Mouse (Mus musculus): ENCODE measurements around the gene Gapdhs.
"Not testable (repeated sequence)": the region's sequence is repeated elsewhere in the genome, so short reads cannot be mapped to it uniquely, and the experiment has no call there.

The Gapdhs gene

GRCm38 (mm10) chr7:30743617-30744016, at the start of gene Gapdhs:
Gene Gapdhs (minus strand): TSS chr7:30743681.
- DNase-seq, result not testable (repeated sequence)

DNA sequence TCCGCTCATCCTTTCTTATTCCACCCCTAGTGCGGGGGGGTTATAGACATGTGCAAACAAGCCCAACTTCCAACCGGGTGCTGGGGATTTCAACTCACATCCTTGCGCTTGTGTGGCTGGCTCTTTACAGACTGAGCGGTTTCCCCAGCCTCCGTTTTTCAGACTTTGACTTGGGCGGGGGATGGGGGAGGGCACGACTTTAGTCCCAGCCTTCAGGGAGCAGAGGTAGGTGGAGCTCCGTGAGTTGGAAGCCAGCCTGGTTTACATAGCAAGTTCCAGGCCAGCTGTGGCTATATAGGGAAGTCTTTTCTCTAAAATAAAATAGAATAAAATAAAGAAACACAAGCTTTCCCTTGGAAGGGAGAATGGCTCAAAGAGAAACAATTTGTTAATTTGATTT, 48.4 kb upstream of the Gapdhs start:
- no peak for DNase-seq

DNA sequence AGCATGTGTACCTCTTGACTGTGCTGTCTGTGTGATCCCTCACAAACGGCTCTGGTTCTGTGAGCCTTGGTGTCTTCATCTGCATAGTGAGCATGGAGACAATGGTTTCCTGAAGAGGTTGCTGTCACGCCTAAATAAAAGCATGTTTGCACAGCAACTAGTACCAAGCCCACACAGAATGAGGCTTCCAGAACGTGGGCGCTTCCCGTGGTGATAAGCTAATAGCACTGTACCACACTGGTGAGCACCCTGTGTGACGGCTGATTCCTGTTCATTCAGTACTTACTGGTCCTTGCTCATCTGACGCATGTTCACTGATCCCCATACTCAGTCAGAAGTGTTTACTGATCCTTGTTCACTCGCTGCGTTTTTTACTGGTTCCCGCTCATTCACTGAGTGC, 46.7 kb upstream of the Gapdhs start:
- DNase-seq, result no peak

DNA sequence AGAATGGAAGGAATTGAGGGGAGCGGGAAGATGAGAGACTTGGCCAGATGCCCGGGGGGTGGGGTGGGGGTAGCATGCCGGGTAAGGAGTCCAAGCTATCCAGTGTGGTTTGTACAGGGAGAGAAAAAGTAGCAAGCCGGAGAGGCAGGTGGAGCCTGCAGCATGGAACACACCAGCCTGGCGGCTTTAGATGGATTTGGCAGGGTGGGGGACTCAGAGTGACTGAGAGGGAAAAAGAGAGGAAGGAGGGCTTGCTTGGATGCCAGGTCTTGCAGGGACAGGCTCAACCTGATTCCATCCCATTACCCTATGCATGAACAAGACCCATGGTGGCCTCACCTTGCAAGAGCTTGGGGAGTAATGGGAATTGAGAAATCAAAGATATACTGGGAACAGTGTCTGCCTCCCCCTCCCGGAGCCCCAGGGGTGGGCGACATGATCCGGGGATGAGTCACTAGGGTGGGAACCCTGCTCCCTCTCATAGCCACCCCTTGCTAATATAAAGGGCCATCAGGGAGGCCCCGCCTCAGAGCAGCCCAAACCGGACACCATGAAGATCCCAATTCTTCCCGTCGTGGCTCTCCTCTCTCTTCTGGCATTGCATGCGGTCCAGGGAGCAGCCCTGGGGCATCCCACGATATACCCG, 44.0 kb upstream of the Gapdhs start, which contains the start of gene Krtdap:
Krtdap (plus strand) TSS at position 520 of the 646 bp plus-strand sequence.
- DNase-seq, result no peak

DNA sequence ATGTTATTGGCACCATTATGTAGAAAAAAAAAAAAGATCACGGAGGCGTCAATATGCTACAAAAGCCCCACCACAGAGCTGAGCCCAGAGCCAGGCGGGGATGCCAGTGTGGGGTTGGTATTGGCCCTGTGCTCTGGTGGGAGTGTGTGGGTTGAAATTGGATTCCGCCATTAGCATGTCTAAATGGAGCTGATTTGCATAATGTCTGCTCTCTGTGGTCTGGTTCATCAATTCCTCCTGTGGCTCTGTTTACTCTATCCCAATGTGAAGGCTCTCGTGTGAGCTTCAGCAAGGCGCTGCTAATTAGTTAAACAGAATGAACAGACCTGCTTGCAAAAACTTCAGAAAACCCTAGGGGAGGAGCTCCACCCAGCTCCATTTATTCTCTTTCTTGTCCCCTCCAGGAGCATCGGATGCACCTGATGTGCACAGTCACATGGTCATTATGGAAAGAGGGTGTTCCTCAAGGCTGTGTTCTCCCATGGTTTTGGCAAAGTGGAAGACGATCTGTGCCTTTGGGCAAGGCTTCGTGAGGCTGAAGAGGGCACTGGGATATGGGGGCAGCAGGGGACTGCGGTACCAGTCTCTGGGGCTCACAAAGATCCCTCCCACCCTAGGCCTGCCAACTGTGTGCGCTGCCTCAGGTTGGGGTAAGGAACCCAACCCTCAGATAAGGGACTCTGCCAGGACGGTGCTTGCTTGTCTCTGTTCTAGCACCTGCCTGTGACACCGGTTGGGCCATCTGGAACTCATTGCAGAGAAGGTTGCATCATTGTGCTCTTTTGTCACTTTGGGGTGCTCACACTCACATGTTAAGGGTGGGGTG, 42.5 kb upstream of the Gapdhs start:
- no peak for DNase-seq

DNA sequence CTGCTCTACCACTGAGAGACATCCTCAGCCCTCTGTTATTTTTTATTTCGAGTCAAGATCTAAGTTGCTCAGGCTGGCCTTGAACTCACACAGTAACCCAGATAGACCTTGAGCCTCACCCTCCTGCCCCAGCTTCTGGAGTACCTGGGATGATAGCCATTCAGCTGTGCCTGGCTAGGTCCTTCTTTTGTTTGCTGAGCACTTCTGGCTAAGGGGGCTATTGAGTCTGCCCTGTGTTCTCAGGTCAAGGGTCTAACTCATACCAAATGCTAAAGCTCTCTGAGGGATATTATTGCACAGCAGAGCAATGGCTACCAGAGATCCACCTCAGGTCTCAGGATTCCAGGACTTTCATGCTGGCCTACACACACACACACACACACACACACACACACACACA, 41.7 kb upstream of the Gapdhs start:
- no peak for DNase-seq

- DNase-seq, result no peak
Observed at GRCm38 (mm10) chr7:30782658-30783057, 39.2 kb upstream of the Gapdhs start.

DNA sequence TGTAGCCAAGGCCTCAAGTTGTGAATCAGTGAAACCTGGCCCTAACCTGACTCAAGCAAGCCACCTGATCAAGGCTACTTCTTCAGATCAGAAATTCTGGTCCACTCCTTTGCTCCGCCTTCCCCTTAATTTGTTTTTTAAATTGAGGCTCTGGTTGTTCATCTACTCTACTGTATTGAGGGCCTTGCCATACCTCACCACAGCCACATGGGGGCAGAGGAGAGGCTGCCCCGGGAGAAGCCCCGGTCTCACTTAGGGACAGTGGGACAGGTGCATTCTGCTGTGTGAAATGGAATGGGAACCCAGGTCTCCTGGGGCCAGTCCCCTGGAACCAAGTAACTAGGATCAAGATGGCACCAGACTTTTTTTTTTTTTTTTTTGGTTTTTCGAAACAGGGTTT, 38.3 kb upstream of the Gapdhs start:
- DNase-seq, result no peak

- no peak for DNase-seq
Observed at GRCm38 (mm10) chr7:30777911-30778310, 34.4 kb upstream of the Gapdhs start.

DNA sequence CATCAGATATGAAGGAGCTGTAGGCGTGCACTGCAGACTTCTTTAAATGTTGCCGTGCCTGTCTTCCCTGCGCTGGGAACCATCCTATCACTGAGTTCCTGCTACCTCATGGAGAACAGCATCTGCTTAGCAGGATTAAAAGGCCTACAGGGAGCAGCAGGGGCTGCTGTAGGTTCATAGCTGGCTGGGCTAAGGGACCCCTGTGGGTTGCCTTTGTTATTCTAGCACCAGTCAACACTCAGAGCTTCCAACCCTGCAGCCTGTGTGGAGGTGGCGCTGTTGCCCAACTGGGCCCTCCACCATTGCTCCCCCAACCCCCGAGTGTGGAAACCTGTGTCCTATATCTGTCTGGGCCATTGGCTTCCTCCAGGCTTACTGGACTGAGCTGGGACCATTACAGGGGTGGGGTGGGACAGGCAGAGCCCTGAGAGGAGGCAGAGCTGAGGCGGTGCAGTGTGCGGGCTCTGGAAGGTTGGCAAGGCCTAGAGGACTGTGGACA, 33.6 kb upstream of the Gapdhs start:
- no peak for DNase-seq

- no peak for DNase-seq
Observed at GRCm38 (mm10) chr7:30776104-30776503, 32.6 kb upstream of the Gapdhs start.

DNA sequence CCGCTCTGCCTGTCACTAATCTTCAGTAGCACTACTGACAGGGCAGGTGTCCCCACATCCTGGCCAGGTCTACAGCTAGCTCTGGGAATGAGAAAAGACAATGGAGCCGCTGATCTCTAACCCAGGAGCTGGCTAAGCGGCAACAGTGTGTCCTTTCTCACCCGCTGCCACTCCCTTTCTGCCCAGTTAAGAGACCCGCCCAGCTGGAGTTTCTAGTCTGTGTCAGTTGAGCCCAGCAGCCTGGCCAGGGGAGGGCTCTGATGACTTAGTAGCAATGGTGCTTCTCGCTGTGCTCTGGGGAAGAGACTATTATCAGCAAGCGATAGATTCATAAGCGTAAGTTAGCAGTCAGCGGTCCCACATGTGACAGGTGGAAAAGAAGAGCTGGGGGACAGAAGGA, 25.8 kb upstream of the Gapdhs start:
- DNase-seq, result no peak

GRCm38 (mm10) chr7:30766408-30766807, 22.9 kb upstream of the Gapdhs start:
- no peak for DNase-seq

DNA sequence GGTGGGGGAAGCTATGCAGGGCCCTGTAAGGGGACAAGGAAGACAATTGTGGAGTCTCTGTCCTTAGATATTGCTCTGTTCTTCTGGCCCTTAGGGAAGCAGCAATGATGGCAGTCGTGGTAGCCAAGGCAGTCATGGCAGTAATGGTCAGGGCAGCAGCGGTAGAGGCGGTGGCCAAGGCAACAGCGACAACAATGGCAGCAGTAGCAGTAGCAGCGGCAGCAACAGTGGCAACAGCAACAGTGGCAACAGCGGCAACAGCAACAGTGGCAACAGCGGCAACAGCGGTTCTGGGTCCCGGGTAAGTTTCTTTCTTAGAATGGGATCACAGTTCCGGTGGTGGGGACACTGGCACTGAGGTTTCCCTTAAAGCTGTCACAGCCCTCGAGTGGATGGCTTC, 21.7 kb upstream of the Gapdhs start:
- no peak for DNase-seq

GRCm38 (mm10) chr7:30763456-30763855, 20.0 kb upstream of the Gapdhs start, which contains the start of gene Dmkn:
Gene Dmkn (plus strand): TSS chr7:30763756.
- DNase-seq, result no peak

DNA sequence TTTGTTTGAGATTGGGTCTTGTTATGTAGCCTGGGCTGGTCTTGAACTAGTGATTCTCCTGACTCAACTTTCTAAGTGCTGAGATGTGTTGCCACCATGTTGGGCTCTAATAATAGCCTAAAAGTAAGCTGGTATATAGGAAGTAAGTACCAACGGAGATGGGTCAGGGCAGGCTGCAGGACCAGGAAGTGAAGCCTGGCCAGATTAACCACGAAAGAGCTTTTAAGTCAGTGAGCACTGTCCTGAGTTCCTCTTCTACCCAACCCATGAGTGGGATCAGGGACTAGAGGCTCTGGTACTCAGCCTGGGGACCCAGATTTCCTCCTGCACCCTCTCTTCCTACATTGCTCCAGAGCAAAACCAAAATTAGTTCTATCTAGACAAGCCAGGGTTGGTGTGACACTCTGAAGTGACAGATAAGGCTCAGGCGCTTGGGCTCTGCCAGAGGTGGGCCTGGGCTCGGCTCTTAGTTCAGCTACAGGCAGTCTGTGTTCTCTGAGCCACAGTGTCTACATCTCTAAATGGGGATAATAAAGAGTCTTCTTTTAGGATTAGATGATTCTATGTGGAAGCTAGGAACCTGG, 18.4 kb upstream of the Gapdhs start:
- no peak for DNase-seq

- no peak for DNase-seq
Observed at GRCm38 (mm10) chr7:30758853-30759252, 15.4 kb upstream of the Gapdhs start.

- no peak for DNase-seq
Observed at GRCm38 (mm10) chr7:30757001-30757400, 13.5 kb upstream of the Gapdhs start.

- DNase-seq, result no peak
Observed at GRCm38 (mm10) chr7:30751086-30751669, 7.7 kb upstream of the Gapdhs start, which contains the start of gene Sbsn. Gene Sbsn (plus strand): TSS chr7:30751471.

DNA sequence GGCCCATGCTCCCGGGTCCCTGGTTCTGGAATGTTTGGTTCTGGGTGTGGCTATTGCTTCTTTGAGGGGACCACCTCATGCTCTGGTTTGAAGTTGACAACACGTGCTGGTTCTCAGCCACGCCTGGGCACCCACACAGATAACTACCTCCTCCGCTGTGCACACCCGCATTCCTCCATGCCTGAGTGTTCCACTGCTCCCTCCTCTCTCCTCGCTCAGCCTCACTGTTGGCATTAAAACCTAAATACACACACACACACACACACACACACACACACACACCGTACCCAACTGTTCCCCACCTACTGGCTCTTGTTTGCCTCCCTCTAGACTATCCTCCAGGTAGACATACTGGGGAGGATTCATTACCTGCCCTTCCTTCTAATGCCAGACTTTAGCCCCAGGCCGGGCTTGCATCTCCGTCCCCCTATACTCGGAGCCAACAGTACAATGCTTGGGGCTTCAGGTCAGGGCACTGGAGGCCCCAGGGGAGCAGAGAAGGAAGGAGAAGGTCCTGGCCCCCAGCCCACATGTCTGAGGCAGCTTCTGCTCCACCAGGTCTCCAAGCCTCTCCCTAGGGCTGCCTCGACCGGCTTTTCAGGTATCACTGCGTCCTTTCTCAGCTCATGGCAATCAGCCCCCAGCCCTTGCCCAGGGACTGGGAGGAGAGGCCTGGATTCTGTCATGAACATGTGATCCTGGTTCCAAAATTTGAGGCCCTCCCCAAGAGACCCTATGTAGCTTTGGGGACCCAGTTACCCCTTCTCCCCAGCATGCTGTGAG, 6.5 kb upstream of the Gapdhs start:
- no peak for DNase-seq

GRCm38 (mm10) chr7:30747525-30748204, 4.2 kb upstream of the Gapdhs start:
- DNase-seq, result no peak
